Comparison of ENCODE assay signal across 13 mouse cellular contexts in the genomic region with DNA sequence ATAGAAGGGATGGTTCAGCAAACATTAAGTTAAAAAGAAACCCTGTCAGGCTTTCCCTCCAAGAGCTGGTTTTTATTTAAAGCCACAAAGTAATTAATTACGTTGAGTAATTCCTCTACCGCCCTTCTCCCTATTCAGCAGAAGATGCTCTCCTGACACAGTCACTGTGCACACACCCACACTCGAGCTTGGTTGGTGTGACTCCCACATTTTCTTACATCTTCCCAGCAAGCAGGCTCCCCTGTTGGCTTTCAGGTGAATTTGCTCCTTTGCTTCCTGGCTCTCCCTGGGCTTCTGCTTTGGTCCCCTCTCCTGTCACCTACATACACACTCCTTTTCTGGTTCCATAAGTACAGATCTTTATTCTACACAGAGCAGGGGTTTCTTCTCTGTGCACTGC.
"Had no signal": no experiment of that assay in that cellular context is flagged by ENCODE, and none has a peak within 500 bp of the region (broad histone marks: within the 10 kb centered on the region; RNA-seq: fewer than 3 reads in every experiment).

No protein-coding gene starts in this region.

- H3K9ac ChIP-seq: liver, embryonic 13.5 days had no signal

- H3K36me3 ChIP-seq: liver, embryonic 13.5 days had no signal

- H3K4me2 ChIP-seq: liver, embryonic 13.5 days; midbrain, embryonic 11.5 days had no signal

- H3K9me3 ChIP-seq: liver, embryonic 13.5 days had no signal

- H3K27ac ChIP-seq: liver, embryonic 13.5 days; stomach, postnatal 0 days had no signal

- H3K4me1 ChIP-seq: liver, embryonic 13.5 days had no signal

- H3K4me3 ChIP-seq: liver, embryonic 13.5 days had no signal

- DNase-seq: kidney, adult 2 months; kidney, postnatal 25 days; layer of hippocampus, postnatal 36 days; liver, embryonic 13.5 days; lung, adult 2 months; lung, postnatal 14 days; lung, postnatal 4 days; midbrain, embryonic 14.5 days; thymus, adult 2 months; thymus, postnatal 25 days had no signal

- H3K27me3 ChIP-seq: liver, embryonic 13.5 days had no signal

- ATAC-seq: intestine, postnatal 0 days had no signal
